Mouse (Mus musculus): ENCODE measurements around the gene Foxg1.

Foxg1 gene

GRCm38 (mm10) chr12:49417963-49418362 lies 35.5 kb downstream of the Foxg1 start:
- DNase-seq = no peak
